Mouse (Mus musculus): Measurements from ENCODE around the gene Gm7970. TPM values are rescaled to one million over a fixed set of nuclear protein-coding genes. Genes with fewer than 3 reads are reported as not detected.

Gene Gm7970
- not detected in 2 replicates for polyA plus RNA-seq (2015; fragmentation: Nextera tagmentation; extraction: Ambion mirVana)

DNA sequence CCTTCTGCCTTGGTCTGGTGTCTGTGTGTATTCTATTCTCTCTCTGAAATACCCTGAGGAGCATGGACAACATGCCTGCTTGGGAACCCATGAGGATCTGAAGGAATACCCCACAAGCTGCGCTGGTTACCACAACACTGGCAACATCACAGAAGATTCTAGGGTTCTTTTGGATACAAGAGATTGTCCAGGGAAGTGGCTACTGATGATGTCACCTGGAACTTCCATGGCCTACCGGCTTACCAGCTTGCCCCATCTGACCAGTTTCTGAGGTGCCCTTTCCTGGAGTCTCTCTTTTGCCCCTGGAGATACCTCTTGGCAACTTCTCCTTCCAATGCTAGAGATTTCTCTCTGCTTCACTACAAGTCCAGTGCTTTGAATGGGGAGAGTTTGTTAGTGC is at the start of gene Gm7970:
Gm7970 (minus strand) TSS at position 101 of the 400 bp plus-strand sequence.

DNA sequence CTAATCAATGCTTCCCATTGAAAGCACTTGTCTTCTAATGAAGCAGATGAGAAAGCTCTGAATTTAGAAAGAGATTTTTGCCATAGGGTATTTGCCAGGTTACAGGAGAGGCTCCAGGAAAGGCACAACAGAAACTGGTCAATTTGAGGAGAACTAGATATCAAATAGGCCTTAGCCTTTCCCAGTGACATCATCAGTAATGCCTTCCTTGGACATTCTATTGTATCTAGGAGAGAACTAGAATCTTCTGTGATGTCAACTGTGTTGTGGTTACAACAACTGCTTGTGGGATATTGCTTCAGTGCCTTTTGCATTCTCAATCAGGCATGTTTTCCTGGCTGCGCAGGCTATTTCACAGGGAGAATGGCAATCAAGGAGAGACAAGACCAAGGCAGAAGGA is 17.5 kb upstream of the Gm7970 start, which contains the start of gene 1700049E17Rik2:
1700049E17Rik2 (plus strand) TSS at position 301 of the 400 bp plus-strand sequence.

Other genes starting within 250 kb of the Gm7970 start
- gene Gm5798, start 207.0 kb downstream of the Gm7970 start, polyA plus RNA-seq (2015; fragmentation: Nextera tagmentation; extraction: Ambion mirVana) = not detected in 2 replicates
- gene Gm7945, start 169.2 kb downstream of the Gm7970 start, polyA plus RNA-seq (2015; fragmentation: Nextera tagmentation; extraction: Ambion mirVana) = not detected in 2 replicates
- not detected in 2 replicates for gene Gm6482, start 147.3 kb downstream of the Gm7970 start, polyA plus RNA-seq (2015; fragmentation: Nextera tagmentation; extraction: Ambion mirVana)
- gene Gm7954, start 102.1 kb downstream of the Gm7970 start, polyA plus RNA-seq (2015; fragmentation: Nextera tagmentation; extraction: Ambion mirVana) = not detected in 2 replicates
- gene Gm3486, start 66.1 kb downstream of the Gm7970 start, polyA plus RNA-seq (2015; fragmentation: Nextera tagmentation; extraction: Ambion mirVana) = not detected in 2 replicates
- not detected in 2 replicates for gene 1700049E17Rik2, start 17.6 kb upstream of the Gm7970 start, polyA plus RNA-seq (2015; fragmentation: Nextera tagmentation; extraction: Ambion mirVana)
- not detected in 2 replicates for gene Gm3072, start 69.0 kb upstream of the Gm7970 start, polyA plus RNA-seq (2015; fragmentation: Nextera tagmentation; extraction: Ambion mirVana)
- not detected in 2 replicates for gene Gm3676, start 90.9 kb upstream of the Gm7970 start, polyA plus RNA-seq (2015; fragmentation: Nextera tagmentation; extraction: Ambion mirVana)
- not detected in 2 replicates for gene Gm8068, start 146.3 kb upstream of the Gm7970 start, polyA plus RNA-seq (2015; fragmentation: Nextera tagmentation; extraction: Ambion mirVana)
- gene Gm7929, start 195.0 kb upstream of the Gm7970 start, polyA plus RNA-seq (2015; fragmentation: Nextera tagmentation; extraction: Ambion mirVana) = not detected in 2 replicates
- not detected in 2 replicates for gene Gm47189, start 216.9 kb upstream of the Gm7970 start, polyA plus RNA-seq (2015; fragmentation: Nextera tagmentation; extraction: Ambion mirVana)

Data from skeletal muscle tissue, postnatal 0 days (tissue).